Mouse (Mus musculus): Measurements from ENCODE around the gene Nedd4. TPM values are rescaled to one million over a fixed set of nuclear protein-coding genes. Genes with fewer than 3 reads are reported as not detected.
A peak's percentile ranks its signal among the peaks of the same experiment; 100 is the strongest.

Gene Nedd4
- polyA plus RNA-seq, 1 experiment, result 195 TPM

GRCm38 (mm10) chr9:72649781-72650180, 12.4 kb upstream of the Nedd4 start:
- Histone ChIP-seq H3K79me2 (ENCODE audit: control insufficient read depth, insufficient read depth) (no peaks in the 10 kb centered on the region), H3K36me3 (ENCODE audit: control insufficient read depth, insufficient read depth) (no peaks in the 10 kb centered on the region), H3K4me2 (ENCODE audit: low read depth) (peak overlapping the region; percentile 34), H3K4me3 (no peak overlapping the region), H3ac (ENCODE audit: control insufficient read depth, insufficient read length) (no peak overlapping the region), H3K27me3 (ENCODE audit: control insufficient read depth, insufficient read depth, insufficient read length) (no peaks in the 10 kb centered on the region)
- no peak for TF ChIP-seq MYOG (IDR thresholded peaks at IDR 0.05; ENCODE audit: control insufficient read depth in 1 of 3, insufficient read depth in 1 of 3, insufficient read length in 2 of 3, low read depth in 2 of 3)
- no peak for TF ChIP-seq TCF3 (IDR thresholded peaks at IDR 0.05; ENCODE audit: insufficient read length, low read depth)
- TF ChIP-seq E2F4 (IDR thresholded peaks at IDR 0.05; ENCODE audit: insufficient read depth), result no peak
- no peak for TF ChIP-seq CEBPB (IDR thresholded peaks at IDR 0.05; ENCODE audit: insufficient read depth, poor library complexity, severe bottlenecking)
- TF ChIP-seq MAX (IDR thresholded peaks at IDR 0.05; ENCODE audit: low read depth), result no peak
- no peak for TF ChIP-seq TCF12 (IDR thresholded peaks at IDR 0.05; ENCODE audit: insufficient read depth, poor library complexity, severe bottlenecking)
- no peak for TF ChIP-seq REST (IDR thresholded peaks at IDR 0.05; ENCODE audit: insufficient read depth, insufficient read length)
- no peak for TF ChIP-seq POLR2A (IDR thresholded peaks at IDR 0.05; ENCODE audit: insufficient read length, low read depth)
- TF ChIP-seq USF1 (IDR thresholded peaks at IDR 0.05; ENCODE audit: low read depth), result no peak
- no peak for TF ChIP-seq MYOD1 (IDR thresholded peaks at IDR 0.05; ENCODE audit: control insufficient read depth in 1 of 3, insufficient read length in 2 of 3, low read depth in 2 of 3)
- no peak for TF ChIP-seq SRF (IDR thresholded peaks at IDR 0.05; ENCODE audit: control insufficient read depth, insufficient read length, low read depth)
- no peak for TF ChIP-seq POLR2AphosphoS2 (IDR thresholded peaks at IDR 0.05; ENCODE audit: insufficient read length, low read depth)

- Histone ChIP-seq H3K79me2 (ENCODE audit: control insufficient read depth, insufficient read depth) (no peaks in the 10 kb centered on the region), H3K4me3 (no peak overlapping the region), H3K27me3 (ENCODE audit: control insufficient read depth, insufficient read depth, insufficient read length) (no peaks in the 10 kb centered on the region), H3ac (ENCODE audit: control insufficient read depth, insufficient read length) (no peak overlapping the region), H3K36me3 (ENCODE audit: control insufficient read depth, insufficient read depth) (no peaks in the 10 kb centered on the region), H3K4me2 (ENCODE audit: low read depth) (peak overlapping the region; percentile 72)
- peak; percentile 38 for TF ChIP-seq POLR2A (IDR thresholded peaks at IDR 0.05; ENCODE audit: insufficient read length, low read depth)
- no peak for TF ChIP-seq SRF (IDR thresholded peaks at IDR 0.05; ENCODE audit: control insufficient read depth, insufficient read length, low read depth)
- TF ChIP-seq USF1 (IDR thresholded peaks at IDR 0.05; ENCODE audit: low read depth), result no peak
- no peak for TF ChIP-seq TCF3 (IDR thresholded peaks at IDR 0.05; ENCODE audit: insufficient read length, low read depth)
- TF ChIP-seq POLR2AphosphoS2 (IDR thresholded peaks at IDR 0.05; ENCODE audit: insufficient read length, low read depth), result no peak
- no peak for TF ChIP-seq MYOD1 (IDR thresholded peaks at IDR 0.05; ENCODE audit: control insufficient read depth in 1 of 3, insufficient read length in 2 of 3, low read depth in 2 of 3)
- no peak for TF ChIP-seq REST (IDR thresholded peaks at IDR 0.05; ENCODE audit: insufficient read depth, insufficient read length)
- TF ChIP-seq MAX (IDR thresholded peaks at IDR 0.05; ENCODE audit: low read depth), result no peak
These were observed 9.2 kb upstream of the Nedd4 start for GRCm38 (mm10) chr9:72652961-72653360.

- no peak for TF ChIP-seq CEBPB (IDR thresholded peaks at IDR 0.05; ENCODE audit: insufficient read depth, poor library complexity, severe bottlenecking)
- peak in 2 of 3 experiments; percentile 58 to 63 for TF ChIP-seq MYOD1 (IDR thresholded peaks at IDR 0.05; ENCODE audit: control insufficient read depth in 1 of 3, insufficient read length in 2 of 3, low read depth in 2 of 3)
- TF ChIP-seq TCF12 (IDR thresholded peaks at IDR 0.05; ENCODE audit: insufficient read depth, poor library complexity, severe bottlenecking), result peak; percentile 17
- TF ChIP-seq MYOG (IDR thresholded peaks at IDR 0.05; ENCODE audit: control insufficient read depth in 1 of 3, insufficient read depth in 1 of 3, insufficient read length in 2 of 3, low read depth in 2 of 3), result peak in 2 of 3 experiments; percentile 51 to 76
- no peaks in the 10 kb centered on the region for H3K36me3 ChIP-seq (ENCODE audit: control insufficient read depth, insufficient read depth)
- H3K27me3 ChIP-seq (ENCODE audit: control insufficient read depth, insufficient read depth, insufficient read length), result no peaks in the 10 kb centered on the region
- H3K4me3 ChIP-seq, result no peak overlapping the region
- H3ac ChIP-seq (ENCODE audit: control insufficient read depth, insufficient read length), result no peak overlapping the region
- H3K4me2 ChIP-seq (ENCODE audit: low read depth), result peak overlapping the region; percentile 72
- no peaks in the 10 kb centered on the region for H3K79me2 ChIP-seq (ENCODE audit: control insufficient read depth, insufficient read depth)
These were observed 8.6 kb upstream of the Nedd4 start for GRCm38 (mm10) chr9:72653533-72653932.

GRCm38 (mm10) chr9:72654593-72655242, 7.4 kb upstream of the Nedd4 start:
- Histone ChIP-seq H3ac (ENCODE audit: control insufficient read depth, insufficient read length) (no peak overlapping the region), H3K27me3 (ENCODE audit: control insufficient read depth, insufficient read depth, insufficient read length) (no peaks in the 10 kb centered on the region), H3K36me3 (ENCODE audit: control insufficient read depth, insufficient read depth) (no peaks in the 10 kb centered on the region), H3K4me2 (ENCODE audit: low read depth) (no peak overlapping the region), H3K4me3 (no peak overlapping the region), H3K79me2 (ENCODE audit: control insufficient read depth, insufficient read depth) (no peaks in the 10 kb centered on the region)
- TF ChIP-seq E2F4 (IDR thresholded peaks at IDR 0.05; ENCODE audit: insufficient read depth) (no peak), TCF12 (IDR thresholded peaks at IDR 0.05; ENCODE audit: insufficient read depth, poor library complexity, severe bottlenecking) (no peak), SRF (IDR thresholded peaks at IDR 0.05; ENCODE audit: control insufficient read depth, insufficient read length, low read depth) (no peak), MYOG (IDR thresholded peaks at IDR 0.05; ENCODE audit: control insufficient read depth in 1 of 3, insufficient read depth in 1 of 3, insufficient read length in 2 of 3, low read depth in 2 of 3) (no peak), POLR2A (IDR thresholded peaks at IDR 0.05; ENCODE audit: insufficient read length, low read depth) (no peak), USF1 (IDR thresholded peaks at IDR 0.05; ENCODE audit: low read depth) (no peak), MAX (IDR thresholded peaks at IDR 0.05; ENCODE audit: low read depth) (no peak)

GRCm38 (mm10) chr9:72655602-72656001, 6.5 kb upstream of the Nedd4 start:
- no peak overlapping the region for H3ac ChIP-seq (ENCODE audit: control insufficient read depth, insufficient read length)
- no peaks in the 10 kb centered on the region for H3K36me3 ChIP-seq (ENCODE audit: control insufficient read depth, insufficient read depth)
- H3K27me3 ChIP-seq (ENCODE audit: control insufficient read depth, insufficient read depth, insufficient read length), result no peaks in the 10 kb centered on the region
- no peak overlapping the region for H3K4me2 ChIP-seq (ENCODE audit: low read depth)
- H3K79me2 ChIP-seq (ENCODE audit: control insufficient read depth, insufficient read depth), result no peaks in the 10 kb centered on the region
- H3K4me3 ChIP-seq, result no peak overlapping the region
- TF ChIP-seq POLR2A (IDR thresholded peaks at IDR 0.05; ENCODE audit: insufficient read length, low read depth) (peak; percentile 40), MAX (IDR thresholded peaks at IDR 0.05; ENCODE audit: low read depth) (no peak), POLR2AphosphoS2 (IDR thresholded peaks at IDR 0.05; ENCODE audit: insufficient read length, low read depth) (no peak), USF1 (IDR thresholded peaks at IDR 0.05; ENCODE audit: low read depth) (no peak), TCF3 (IDR thresholded peaks at IDR 0.05; ENCODE audit: insufficient read length, low read depth) (peak; percentile 4), TCF12 (IDR thresholded peaks at IDR 0.05; ENCODE audit: insufficient read depth, poor library complexity, severe bottlenecking) (no peak), MYOD1 (IDR thresholded peaks at IDR 0.05; ENCODE audit: control insufficient read depth in 1 of 3, insufficient read length in 2 of 3, low read depth in 2 of 3) (peak in 2 of 3 experiments; percentile 60 to 81), SRF (IDR thresholded peaks at IDR 0.05; ENCODE audit: control insufficient read depth, insufficient read length, low read depth) (no peak), REST (IDR thresholded peaks at IDR 0.05; ENCODE audit: insufficient read depth, insufficient read length) (no peak), MYOG (IDR thresholded peaks at IDR 0.05; ENCODE audit: control insufficient read depth in 1 of 3, insufficient read depth in 1 of 3, insufficient read length in 2 of 3, low read depth in 2 of 3) (peak in 2 of 3 experiments; percentile 64 to 70), E2F4 (IDR thresholded peaks at IDR 0.05; ENCODE audit: insufficient read depth) (no peak), CEBPB (IDR thresholded peaks at IDR 0.05; ENCODE audit: insufficient read depth, poor library complexity, severe bottlenecking) (no peak)
